Mouse (Mus musculus): ENCODE measurements at regions not wholly inside any gene's neighbourhood (a gene's known extent, or its start where the extent isn't known, plus 50 kb on each side); places are given as distances from the start of the nearest gene placed in this dataset.

GRCm38 (mm10) chr1:69165202-69165601 lies 57.3 kb upstream of the Erbb4 start:
- no peak for DNase-seq
